Mouse (Mus musculus) fibroblast of lung, adult 2 months (primary cell): ENCODE measurements at regions not wholly inside any gene's neighbourhood (a gene's known extent, or its start where the extent isn't known, plus 50 kb on each side); places are given as distances from the start of the nearest gene placed in this dataset.
A peak's percentile ranks its signal among the peaks of the same experiment; 100 is the strongest.
"Not testable (repeated sequence)": the region's sequence is repeated elsewhere in the genome, so short reads cannot be mapped to it uniquely, and the experiment has no call there.

ENCODE experiments used
- DNase-seq: peaks from one replicate; pipeline ENCODE4 v3.0.0-alpha.2; 2011; ENCODE audit warnings: low read depth

DNA sequence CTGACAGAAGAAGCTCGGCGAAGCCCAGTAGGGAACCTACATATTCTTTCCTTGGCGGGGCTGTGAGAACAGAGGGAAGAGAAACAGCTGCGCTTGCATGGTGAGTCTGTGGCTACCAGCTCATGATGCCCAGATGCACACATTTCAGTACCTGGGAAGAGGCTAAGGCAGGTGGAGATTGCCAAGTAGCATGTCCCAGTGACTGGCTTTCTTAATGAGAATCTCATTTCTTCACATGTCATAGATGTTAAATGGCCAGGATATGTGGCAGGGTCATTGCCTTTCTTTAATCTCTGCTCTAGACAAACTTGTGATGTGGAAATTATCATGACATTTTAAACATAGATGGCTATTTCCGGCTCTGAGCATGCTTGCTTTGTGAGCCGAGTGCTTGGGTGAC, 109.5 kb upstream of the Tns3 start:
- DNase-seq = no peak

DNA sequence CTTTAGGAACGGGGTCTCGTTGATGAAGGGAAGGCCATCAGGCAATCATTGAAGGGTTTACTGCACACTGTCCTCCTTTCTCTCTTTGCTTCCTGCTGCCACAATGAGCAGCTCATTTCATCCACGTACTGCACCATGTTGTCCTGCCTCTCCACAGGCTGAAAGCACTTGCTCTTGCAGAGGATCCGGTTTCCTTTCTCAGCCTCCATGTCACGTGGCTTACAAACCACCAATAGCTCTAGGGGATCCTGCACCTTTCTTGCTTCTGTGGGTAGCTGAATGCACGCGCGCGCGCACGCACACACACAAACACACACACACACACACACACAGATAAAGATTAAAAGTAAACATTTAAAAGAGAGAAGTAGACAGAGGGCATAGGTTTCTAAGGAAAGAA, 108.9 kb upstream of the Tns3 start:
- no peak for DNase-seq

DNA sequence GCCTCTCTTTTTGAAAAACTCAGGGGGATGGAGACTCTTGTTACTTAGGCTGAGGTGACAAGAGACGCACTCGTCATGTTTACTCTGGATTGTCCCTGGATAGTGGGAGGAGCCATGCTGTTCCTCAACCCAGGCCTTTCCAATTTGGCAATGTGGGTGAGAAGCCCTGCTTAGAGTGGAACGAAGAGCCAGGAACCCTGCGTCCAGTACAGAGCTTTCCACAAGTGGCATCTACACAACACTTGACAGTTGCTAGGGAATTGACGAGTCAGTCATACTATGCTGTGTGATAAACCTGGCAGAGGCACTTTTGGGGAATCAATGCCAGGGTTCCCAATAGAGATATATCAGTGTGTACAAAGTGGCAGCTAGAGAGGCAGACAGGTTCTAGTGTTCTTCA, 108.2 kb upstream of the Tns3 start:
- no peak for DNase-seq

DNA sequence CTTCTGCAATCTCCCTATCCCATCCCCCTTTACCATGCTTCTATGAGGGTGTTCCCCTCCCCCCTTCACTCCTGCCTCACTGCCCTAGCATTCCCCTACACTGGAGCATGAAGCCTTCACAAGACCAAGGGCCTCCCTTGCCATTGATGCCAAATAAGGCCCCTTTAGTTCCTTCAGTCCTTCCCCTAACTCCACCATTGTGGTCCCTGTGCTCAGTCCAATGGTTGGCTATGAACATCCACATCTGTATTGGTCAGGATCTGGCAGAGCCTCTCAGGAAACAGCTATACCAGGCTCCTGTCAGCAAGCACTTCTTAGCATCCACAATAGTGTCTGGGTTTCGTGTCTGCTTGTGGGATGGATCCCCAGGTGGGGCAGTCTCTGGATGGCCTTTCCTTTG, 104.4 kb upstream of the Tns3 start:
- not testable (repeated sequence) for DNase-seq

DNA sequence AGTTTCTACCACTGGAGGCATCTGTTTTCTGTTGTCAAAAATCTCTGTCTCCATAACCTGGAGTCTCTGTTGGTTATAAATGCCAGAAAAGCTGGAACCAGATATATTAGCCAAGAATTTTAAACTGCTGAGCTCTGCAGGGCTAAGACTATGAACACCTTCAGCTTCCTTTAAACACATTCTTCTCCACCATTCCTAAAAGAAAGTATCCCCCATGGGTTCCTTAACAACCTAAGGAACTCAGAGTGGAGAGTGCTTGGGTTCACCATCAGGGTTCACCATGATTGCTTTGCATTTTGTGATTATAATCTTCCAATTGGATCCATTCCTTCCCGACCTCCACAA, 101.2 kb upstream of the Tns3 start:
- no peak for DNase-seq

DNA sequence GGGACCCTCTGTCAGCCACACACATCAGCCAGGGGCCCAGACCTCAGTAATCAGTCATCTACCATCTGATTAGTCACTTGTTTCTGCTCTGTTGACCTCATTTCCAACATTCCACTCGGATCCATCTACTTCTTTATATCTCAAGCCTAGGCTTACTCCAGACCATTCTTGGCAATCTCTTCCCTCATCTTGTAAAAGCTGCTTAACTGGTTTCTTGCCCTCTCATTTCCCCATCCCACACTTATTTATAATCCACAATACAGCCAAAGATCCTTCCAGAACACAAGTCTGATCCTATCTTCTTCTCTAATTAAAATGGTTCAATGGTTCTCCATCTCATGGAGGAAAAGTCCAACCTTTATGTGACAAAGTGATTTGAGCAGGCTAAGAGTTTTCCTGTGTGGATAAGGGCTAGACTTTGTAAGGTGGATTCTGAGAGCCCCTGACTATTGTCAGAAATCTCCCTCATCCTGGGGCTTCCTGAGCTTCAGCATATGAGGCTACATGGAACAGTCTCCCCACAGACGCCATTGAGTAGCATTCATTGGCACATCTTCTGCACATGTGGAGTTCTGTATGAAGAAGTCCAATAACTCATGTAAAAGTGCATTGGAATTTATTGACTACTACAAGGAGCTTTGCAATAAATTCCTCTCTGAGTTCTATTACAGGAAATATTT, 100.7 kb upstream of the Tns3 start:
- no peak for DNase-seq

DNA sequence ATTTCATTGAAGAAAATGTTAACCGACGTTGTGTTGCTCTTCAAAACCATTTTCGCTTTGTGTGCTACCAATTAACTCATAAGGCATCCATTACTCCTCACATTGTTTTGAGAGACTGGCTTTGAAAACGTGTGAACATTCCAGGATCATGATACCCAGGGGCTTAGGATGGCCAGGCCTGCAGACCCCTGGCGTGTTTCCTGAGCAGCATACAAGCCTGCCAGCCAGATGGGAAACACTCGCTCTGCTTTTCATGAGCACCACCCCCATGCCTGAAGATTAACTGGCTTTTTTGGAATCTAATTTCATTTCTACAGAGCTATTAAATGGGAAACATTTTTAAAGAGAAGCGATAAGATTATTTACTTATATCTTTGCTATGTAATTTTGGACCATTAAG, 99.1 kb upstream of the Tns3 start:
- peak; percentile 53 for DNase-seq

DNA sequence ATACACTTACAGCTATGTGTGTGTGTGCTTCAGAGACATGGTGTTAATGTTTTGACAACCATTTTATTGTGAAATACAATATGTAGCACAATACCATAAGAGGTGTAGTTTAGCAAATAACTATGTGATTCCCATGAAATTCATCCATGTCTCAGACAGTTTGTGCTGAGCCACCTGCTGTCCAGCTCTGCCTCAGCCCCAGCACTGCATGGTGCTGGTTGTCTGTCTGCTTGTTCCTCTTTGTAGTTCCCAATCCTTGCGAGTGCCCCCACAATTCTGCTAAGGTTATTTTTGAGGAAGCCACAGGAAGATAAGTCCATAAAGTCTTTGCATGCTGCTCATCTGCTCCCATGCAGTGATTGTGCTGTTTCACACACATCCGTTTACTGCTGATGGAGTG, 97.8 kb upstream of the Tns3 start:
- DNase-seq = no peak

DNA sequence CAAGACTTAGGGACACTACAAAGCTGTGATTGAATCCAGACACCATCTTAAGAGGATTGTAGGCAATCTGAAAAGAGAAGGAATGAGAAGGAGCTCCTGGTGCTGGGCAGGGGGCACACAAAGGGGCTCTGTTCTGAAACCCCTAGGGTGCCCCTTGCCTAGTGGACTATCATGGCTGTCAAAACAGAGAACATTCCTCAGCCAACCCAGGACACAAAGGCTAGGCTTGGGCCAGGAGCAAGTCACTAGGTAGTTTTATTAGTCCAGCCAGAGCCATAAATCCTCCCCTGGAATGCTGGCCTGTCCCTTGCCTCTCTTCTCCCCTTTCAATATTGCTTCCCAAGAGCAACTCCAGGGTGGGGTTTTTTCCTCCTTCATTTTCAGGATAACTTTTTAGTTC, 97.3 kb upstream of the Tns3 start:
- DNase-seq = no peak

DNA sequence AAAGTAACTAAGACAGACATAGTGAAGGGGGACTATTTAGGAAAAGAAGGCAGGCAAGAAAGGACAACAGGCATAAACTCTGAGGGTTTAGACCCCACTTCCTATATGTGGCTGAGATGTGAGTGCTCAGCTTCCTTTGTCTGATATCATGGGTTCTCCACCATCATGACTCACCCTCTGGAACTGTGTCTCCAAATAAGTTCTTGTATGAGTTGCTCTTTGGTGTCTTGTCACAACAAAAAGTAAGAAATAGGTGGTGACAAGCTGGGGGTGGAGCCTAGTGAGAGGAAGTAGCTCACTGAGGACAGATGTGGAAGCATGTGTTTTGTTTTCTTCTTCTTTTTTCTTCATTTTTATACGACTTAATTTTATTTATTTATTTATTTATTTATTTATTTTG, 95.5 kb upstream of the Tns3 start:
- no peak for DNase-seq

DNA sequence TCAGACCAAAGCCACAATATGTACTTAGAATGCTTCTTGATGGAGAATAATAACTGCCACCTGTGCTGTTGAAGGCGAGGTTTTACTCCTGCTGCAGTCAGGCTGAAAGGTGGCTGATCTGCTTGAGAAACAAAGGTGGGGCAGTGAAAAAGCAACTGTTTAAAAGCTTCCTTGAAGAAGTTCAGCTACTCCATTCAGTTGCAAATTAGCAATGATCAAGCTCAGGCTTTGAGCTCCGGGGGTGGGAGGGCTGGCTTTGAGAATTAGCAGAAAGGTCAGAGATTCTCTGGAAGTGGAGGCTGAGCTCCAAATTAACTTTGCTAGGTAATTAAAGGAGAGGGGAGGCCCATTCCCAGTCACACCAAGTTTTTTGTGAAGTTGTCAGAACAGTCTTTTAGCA, 90.2 kb upstream of the Tns3 start:
- not testable (repeated sequence) for DNase-seq

DNA sequence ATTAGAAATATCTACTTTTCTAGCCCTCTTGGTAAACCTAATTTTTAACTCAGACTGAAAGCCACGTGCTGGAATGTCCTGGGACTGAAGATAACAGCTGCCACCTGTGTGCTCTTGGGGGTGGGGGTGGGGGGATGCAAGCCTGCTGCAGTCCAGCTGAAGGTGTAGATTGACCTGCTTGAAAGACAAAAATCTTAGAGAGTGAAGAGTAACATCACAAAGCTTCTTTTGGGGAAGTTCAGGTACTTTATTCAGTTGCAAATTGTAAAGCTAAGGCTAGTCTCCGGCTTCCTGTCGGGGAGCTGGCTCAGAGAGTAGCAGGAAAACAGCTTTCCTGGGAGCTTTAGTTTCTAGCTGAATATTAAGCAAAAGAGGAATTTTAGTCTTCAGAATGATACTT, 71.4 kb upstream of the Tns3 start:
- DNase-seq = not testable (repeated sequence)

DNA sequence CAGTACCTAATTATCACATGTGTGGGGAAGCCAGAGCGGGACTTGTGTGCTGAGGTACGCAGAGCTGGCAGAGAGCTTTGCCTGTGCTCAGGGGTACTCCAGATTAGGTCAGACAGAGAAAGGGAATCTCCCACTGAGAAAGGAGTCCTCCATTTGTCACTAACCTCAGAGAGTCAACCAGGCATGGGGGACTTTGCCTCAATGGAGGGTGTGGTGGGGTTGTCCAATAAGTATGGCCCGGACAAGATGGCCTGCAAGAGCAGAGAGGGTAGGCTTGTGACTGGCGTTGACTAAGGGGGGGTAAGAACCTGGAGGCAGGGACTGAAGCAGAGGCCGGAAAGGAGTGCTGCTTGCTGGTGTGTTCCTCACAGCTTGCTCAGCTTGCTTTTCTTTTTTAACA, 62.7 kb upstream of the Tns3 start:
- DNase-seq = no peak

DNA sequence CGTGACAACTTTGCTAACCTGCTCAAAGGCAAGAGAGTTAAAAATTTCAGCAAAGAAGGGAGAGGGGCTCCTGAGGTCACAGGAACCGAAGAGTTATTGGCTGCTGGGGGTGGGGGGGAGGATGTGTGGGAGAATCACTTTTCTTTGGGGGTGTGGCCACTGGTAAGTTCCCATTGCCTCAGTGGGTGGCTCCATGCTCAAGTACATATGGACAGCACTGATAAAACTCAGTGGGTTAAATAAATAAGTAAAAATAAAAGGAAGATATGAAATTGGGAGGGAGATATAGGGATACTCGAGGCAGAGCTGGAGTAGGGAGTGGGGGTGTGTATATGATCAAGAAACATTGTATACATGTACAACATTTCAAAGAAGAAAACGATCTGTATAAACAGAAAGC, 61.2 kb upstream of the Tns3 start:
- no peak for DNase-seq

DNA sequence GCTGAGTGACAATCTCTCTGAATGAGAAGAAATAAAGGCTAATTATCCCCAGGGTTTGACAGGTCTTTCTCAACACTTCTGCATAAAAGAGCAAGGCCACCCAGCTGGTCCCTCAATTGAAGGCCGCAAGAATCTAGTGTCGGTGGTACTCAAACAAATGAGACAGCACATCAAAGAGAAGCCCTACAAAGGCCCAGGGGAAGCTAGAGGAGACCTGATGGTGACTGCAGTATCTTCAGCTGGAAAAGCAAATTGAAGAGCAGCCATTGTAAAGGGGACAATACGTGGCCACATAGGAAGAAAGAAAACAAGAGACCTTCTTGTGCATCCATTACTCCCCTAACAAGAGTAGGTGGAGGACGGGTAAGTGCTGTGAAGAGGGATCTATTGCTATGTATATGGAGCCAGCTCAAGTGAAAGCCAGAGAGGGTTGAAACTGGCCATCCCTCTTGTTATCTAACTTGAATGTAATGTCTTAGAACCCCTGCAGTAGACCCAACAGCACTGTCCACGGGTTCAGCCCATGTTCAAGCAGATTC, 58.8 kb upstream of the Tns3 start:
- no peak for DNase-seq

DNA sequence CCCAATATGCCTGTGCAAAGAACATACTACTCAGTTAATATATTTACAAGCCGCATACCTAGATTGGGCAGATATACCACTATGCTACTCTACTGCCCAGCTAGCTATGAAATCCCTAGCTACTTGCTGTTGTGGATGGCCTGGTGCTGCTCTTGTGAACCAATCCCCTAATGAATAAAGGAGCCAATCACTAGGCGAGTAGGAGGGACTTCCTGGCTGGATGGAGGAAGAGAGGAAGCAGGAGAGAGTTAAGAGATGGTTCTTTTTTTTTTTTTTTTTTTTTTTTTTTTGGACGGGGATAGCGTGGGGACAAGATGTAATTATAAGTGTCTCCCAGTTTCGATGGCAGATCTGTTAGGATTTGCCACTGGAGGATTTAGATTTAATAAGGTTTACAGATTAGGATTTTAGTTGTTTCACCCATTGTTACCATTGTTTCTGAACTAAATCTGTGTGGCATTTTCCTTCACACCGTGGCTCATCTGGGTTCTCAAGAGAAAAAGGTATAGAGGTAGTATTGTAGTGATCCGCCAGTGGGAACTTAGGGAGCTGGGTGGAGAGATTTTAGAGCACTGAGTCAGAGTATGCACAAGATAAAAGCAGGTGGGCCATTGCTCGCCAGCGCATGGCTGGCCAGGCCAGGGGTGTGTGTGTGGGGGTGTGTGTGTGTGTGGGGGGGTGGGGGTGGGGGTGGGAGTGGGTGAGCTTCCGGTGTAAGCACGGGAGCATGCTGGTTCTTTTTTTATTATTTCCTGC, 55.1 kb upstream of the Tns3 start:
- no peak for DNase-seq

DNA sequence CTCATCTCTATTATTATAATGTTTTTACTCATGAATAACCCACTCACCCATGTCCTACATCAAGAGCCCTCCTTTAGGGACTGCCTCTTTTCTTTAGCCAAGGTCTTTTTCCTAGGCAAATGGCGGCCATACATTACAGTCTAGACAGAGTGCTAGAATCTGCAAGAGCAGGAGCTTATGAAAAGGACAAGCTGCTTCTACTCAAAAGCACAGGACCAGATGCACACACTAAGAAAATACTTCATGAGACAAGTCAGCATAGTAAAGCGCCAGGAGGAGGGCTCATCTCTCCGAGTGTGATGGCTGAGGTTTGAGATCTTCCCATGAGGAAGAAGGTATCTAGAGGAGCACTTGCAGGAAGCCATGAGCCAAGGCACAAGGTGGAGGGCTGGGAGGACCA, 53.4 kb upstream of the Tns3 start:
- no peak for DNase-seq

DNA sequence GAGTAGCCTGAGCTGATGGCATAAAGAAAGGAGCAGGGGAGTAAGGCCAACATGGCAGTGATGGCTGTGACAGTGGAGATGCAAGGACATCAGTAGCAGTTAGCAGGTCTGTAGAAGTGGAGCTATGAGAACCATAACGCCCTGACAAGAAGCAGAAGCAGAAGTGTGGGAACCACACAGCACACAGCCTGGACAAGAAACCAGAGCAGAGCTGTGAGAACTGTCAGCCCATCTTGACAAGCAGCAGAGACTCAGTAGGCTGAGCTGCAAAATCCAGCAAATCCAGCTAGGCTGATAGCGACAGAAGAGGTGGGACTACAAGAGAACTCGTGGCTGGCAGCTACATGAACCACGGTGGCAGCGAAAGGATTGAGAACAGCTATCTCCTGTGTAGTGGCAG, 52.5 kb upstream of the Tns3 start:
- DNase-seq = no peak

DNA sequence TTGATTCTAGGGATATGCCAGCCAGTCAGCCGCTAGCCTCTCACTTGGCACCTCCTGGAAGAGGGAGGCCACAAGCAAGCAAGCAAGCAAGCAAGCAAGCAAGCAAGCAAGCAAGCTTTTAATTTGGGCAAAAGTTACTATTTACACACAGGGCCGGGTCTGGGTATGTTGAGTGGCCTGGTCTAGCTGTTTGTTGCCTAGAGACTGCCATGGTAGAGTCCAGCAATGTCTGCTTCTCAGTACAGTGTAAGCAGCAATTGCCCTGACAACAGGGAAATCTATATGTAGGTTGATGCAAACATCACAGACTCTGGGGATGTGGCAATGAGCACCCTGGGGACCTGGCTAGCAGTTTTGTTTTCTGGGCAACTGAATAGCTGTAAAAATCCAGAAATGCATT, 51.4 kb upstream of the Tns3 start:
- DNase-seq = no peak
